Mouse (Mus musculus) macrophage (primary cell): ENCODE results near the gene Lcn6. TPM values are rescaled to one million over a fixed set of nuclear protein-coding genes. Genes with fewer than 3 reads are reported as not detected.
A peak's percentile ranks its signal among the peaks of the same experiment; 100 is the strongest.
"Not testable (repeated sequence)": the region's sequence is repeated elsewhere in the genome, so short reads cannot be mapped to it uniquely, and the experiment has no call there.

ENCODE experiments used
- H3K27ac ChIP-seq: fragments of 350-480 bp; formaldehyde crosslinking; 2 replicates; pipeline ENCODE4 v1.9.0; 2021
- H3K36me3 ChIP-seq: fragments of 350-480 bp; formaldehyde crosslinking; 2 replicates; pipeline ENCODE4 v1.9.0; 2021; ENCODE audit errors: inconsistent target
- H3K4me3 ChIP-seq: fragments of 350-480 bp; formaldehyde crosslinking; 2 replicates; pipeline ENCODE4 v1.9.0; 2021; ENCODE audit errors: inconsistent target
- H3K79me2 ChIP-seq: fragments of 350-480 bp; formaldehyde crosslinking; 2 replicates; pipeline ENCODE4 v1.9.0; 2021; ENCODE audit errors: inconsistent target
- WGBS: methylation state at CpG from one replicate; pipeline ENCODE4 v1.1.7; 2026; ENCODE audit warnings: inconsistent platforms; ENCODE audit not compliant: missing documents; 5-methylcytosine and 5-hydroxymethylcytosine counted together
- polyA plus RNA-seq: library from polyadenylated mRNA; stranded (reverse); fragments of 250-400 nt; gene quantifications from 3 replicates; pipeline ENCODE4 v1.2.4, GENCODE M21; 2018; ENCODE audit warnings: inconsistent platforms

Lcn6 gene
- polyA plus RNA-seq, 1 experiment from 2014 or later = not detected

DNA sequence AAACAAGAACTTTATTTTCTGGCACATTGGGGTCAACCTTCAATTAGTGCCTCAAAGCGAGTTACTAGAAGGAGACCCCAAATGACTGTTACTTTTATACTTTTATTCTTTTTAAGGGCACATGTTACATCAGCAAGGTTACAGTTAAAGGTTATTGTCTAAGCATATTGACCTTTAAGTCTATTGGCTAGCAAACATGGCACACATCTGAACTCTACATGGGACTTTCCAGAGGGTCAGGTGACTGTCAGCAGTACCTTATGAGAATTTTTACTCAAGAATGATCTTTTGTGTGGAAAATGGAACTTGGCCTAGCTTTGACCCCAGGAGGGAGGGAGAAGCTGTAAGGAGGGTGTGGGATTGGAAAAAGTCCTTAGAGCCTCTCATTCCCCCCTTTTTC lies 10.1 kb upstream of the Lcn6 start:
- no peak overlapping the region for H3K4me3 ChIP-seq
- 71% methylated on average over 1 of the region's 1 CpGs for WGBS
- H3K36me3 ChIP-seq = no peaks in the 10 kb centered on the region
- no peaks in the 10 kb centered on the region for H3K79me2 ChIP-seq
- no peak overlapping the region for H3K27ac ChIP-seq

GRCm38 (mm10) chr2:25679559-25679958 lies 3.0 kb downstream of the Lcn6 start:
- Histone ChIP-seq H3K4me3 (no peak overlapping the region), H3K36me3 (no peaks in the 10 kb centered on the region), H3K79me2 (no peaks in the 10 kb centered on the region), H3K27ac (no peak overlapping the region)
- 78% methylated on average over 6 of the region's 6 CpGs for WGBS

GRCm38 (mm10) chr2:25682426-25682825 lies 5.8 kb downstream of the Lcn6 start, which contains the start of gene Lcn10:
TSS of gene Lcn10 (plus strand) at chr2:25682726.
- no peak within 1 kb of the TSS for H3K27ac ChIP-seq
- H3K36me3 ChIP-seq = no peaks in the 10 kb centered on the region
- 85% methylated on average over 2 of the region's 2 CpGs for WGBS

GRCm38 (mm10) chr2:25686941-25687340 lies 10.4 kb downstream of the Lcn6 start:
- no peaks in the 10 kb centered on the region for H3K36me3 ChIP-seq
- no peaks in the 10 kb centered on the region for H3K79me2 ChIP-seq
- WGBS = 55% methylated on average over 2 of the region's 4 CpGs
- H3K27ac ChIP-seq = no peak overlapping the region
- H3K4me3 ChIP-seq = no peak overlapping the region

More at GRCm38 (mm10) chr2:25682426-25682825, 5.8 kb downstream of the Lcn6 start, which contains the start of gene Lcn10:
- no peak within 1 kb of the TSS for H3K4me3 ChIP-seq
- no peaks in the 10 kb centered on the region for H3K79me2 ChIP-seq

DNA sequence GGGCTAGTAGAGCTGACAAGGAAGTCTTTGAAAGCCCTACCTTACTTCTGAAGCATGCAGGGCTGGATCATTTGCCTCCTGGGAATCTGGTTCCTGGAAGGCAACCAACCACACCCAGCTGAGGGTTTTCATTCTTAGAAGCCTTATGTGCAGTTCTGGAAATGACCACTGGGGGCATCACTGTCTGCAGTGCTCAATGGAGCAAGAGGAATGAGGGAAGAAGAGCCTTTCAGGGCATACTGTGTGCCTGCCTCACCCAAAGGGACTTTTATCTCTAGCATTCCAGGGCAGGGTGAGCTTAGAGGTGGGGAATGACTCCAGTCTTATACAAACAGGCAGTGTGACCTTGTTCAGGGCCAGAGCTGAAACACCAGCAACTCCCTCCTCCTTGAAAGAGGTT lies 18.0 kb downstream of the Lcn6 start:
- no peak overlapping the region for H3K4me3 ChIP-seq
- no peaks in the 10 kb centered on the region for H3K36me3 ChIP-seq
- H3K27ac ChIP-seq = no peak overlapping the region
- no peaks in the 10 kb centered on the region for H3K79me2 ChIP-seq

GRCm38 (mm10) chr2:25696951-25697350 lies 20.4 kb downstream of the Lcn6 start:
- WGBS = 86% methylated on average over 4 of the region's 4 CpGs
- Histone ChIP-seq H3K27ac (no peak overlapping the region), H3K36me3 (no peaks in the 10 kb centered on the region), H3K79me2 (no peaks in the 10 kb centered on the region), H3K4me3 (no peak overlapping the region)

- Histone ChIP-seq H3K79me2 (no peaks in the 10 kb centered on the region), H3K27ac (no peak overlapping the region), H3K36me3 (no peaks in the 10 kb centered on the region), H3K4me3 (no peak overlapping the region)
- WGBS = 85% methylated on average over 2 of the region's 2 CpGs
These were observed 22.1 kb downstream of the Lcn6 start for GRCm38 (mm10) chr2:25698696-25699095.

- H3K27ac ChIP-seq, H3K36me3 ChIP-seq, H3K79me2 ChIP-seq, H3K4me3 ChIP-seq: not testable (repeated sequence)
- 66% methylated on average over 2 of the region's 3 CpGs for WGBS
These were observed 23.2 kb downstream of the Lcn6 start, which contains the start of gene Obp2a for GRCm38 (mm10) chr2:25699743-25700142. TSS of gene Obp2a (plus strand) at chr2:25700043.

DNA sequence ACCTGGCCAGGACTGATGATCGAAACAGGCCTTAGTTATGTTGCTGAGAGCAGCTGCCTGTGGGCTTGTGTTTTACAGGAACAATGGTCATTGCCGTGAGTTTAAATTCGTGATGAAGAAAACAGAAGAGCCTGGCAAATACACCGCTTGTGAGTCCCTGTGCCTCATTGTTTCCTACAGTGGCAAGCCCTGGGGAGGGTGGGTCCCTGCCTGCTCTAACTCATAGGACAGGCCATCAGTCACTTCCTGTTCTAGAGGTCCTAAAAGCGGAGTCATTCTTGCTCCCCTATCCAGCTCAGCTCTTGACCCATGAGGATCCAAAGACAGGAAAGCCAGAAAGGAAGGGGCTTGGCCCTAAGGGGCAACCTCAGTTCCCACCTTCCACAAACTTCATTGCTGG lies 24.4 kb downstream of the Lcn6 start:
- Histone ChIP-seq H3K79me2 (no peaks in the 10 kb centered on the region), H3K36me3 (no peaks in the 10 kb centered on the region)

GRCm38 (mm10) chr2:25703706-25704105 lies 27.1 kb downstream of the Lcn6 start:
- no peaks in the 10 kb centered on the region for H3K79me2 ChIP-seq
- H3K27ac ChIP-seq = no peak overlapping the region
- no peaks in the 10 kb centered on the region for H3K36me3 ChIP-seq
- H3K4me3 ChIP-seq = no peak overlapping the region
- WGBS = 87% methylated on average over 4 of the region's 4 CpGs

More for the DNA sequence above, 24.4 kb downstream of the Lcn6 start:
- H3K4me3 ChIP-seq = no peak overlapping the region
- no peak overlapping the region for H3K27ac ChIP-seq
- 56% methylated on average over 5 of the region's 5 CpGs for WGBS

DNA sequence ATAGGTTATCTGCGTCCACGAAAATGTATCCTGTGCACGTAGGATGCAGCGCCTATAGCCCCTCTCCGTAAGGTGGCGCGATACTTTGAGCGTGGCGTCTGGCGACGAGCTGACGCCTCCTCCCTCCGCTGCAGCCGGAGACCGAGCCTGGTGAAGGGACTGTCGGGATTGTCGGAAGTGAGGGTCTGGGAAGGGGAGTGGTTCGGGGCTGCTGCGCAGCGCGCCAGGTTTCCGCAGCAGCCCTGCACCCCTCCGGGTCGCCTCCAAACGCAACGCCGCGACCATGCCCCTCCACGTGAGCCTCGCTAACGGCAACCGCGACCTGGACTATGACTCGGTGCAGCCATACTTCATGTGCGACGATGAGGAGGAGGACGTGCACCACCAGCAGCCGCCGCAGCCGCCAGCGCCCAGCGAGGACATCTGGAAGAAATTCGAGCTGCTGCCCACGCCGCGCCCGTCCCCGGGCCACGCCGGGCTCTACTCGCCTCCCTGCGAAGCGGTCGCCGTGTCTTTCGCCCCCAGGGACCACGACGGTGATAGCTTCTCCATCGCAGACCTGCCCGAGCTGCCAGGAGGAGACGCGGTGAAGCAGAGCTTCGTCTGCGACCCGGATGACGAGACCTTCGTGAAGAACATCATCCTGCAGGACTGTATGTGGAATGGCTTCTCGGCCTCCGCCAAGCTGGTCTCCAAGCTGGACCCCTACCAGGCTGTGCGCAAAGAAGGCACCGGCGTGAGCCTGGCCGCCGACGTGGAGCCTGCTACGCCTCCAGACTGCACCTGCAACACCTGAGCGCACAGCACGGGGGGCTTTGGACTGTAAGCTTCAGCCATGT lies 30.3 kb downstream of the Lcn6 start, which contains the start of gene Bmyc:
Gene Bmyc (plus strand): TSS at position 97 of the 839 bp plus-strand sequence.
- H3K27ac ChIP-seq = no peak within 1 kb of the TSS
- under 1% methylated on average over 72 of the region's 78 CpGs for WGBS
- H3K4me3 ChIP-seq = peak within 1 kb of the TSS; percentile 46
- no peaks in the 10 kb centered on the region for H3K79me2 ChIP-seq
- H3K36me3 ChIP-seq = no peaks in the 10 kb centered on the region

DNA sequence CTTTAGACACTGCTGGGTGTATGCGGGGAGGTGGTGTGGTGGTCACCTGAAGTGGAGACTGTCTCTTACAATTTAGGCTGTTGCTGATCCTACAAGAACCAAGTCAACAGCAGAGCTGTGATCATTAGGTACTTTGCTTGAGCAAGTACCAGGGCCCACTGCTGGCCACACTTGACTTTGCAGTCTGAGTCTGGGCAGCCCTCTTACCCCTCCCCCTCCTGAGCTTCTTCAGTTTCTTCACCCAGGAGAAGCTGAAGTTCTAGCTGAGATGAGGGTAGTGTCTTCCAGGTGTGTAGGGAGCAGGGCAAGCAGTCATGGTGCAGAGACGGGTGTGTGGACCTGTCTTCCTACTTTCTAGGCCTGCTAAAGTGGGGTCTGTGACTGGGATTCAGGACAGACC lies 31.5 kb downstream of the Lcn6 start:
- 64% methylated on average over 2 of the region's 2 CpGs for WGBS
- H3K4me3 ChIP-seq = no peak overlapping the region; the same call in 1 of the 2 replicates
- no peaks in the 10 kb centered on the region for H3K36me3 ChIP-seq
- H3K79me2 ChIP-seq = no peaks in the 10 kb centered on the region
- no peak overlapping the region for H3K27ac ChIP-seq

DNA sequence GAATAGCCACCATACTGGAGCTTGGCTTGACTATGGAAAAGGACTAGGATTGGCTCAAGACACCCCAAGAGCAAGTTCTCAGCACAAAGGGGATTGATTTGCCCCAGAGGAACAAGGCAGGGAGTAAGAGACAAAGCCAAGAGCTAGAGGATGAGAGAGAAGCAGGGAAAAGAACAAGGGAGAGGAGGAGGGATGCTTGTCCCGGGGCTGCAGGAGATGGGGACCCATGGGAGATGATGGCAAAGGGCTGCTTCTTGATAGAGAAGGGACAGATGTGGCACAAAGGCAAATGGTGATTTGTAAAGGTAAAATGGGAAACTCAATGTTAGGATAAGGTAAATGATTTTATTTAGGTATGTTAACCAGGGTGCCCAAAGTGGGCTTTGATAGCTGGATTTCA lies 32.5 kb downstream of the Lcn6 start:
- H3K4me3 ChIP-seq, H3K36me3 ChIP-seq, H3K79me2 ChIP-seq, H3K27ac ChIP-seq: not testable (repeated sequence)
- WGBS = 82% methylated on average over 1 of the region's 1 CpGs

DNA sequence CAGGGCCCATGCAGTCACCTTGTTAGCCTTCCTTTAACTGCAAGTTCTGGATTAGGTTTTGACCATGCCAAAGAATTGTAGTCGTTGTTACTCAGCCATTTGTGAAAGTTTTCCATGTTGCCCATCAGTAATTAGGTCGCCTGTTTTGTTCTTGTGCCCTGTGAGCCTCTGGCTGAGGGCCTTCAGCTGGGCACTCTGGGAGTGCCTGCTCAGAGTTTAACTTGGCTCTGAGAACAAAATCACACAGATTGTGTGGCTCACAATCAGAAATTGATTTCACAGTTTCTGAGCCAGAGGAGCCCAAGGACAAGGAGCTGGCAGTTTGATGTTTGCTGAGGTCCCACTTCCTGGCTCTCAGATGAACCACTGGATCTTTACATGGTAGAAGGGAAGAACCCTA lies 33.2 kb downstream of the Lcn6 start:
- WGBS = 88% methylated on average over 2 of the region's 2 CpGs
- not testable (repeated sequence) for H3K79me2 ChIP-seq

GRCm38 (mm10) chr2:25711641-25712040 lies 35.1 kb downstream of the Lcn6 start:
- H3K27ac ChIP-seq, H3K4me3 ChIP-seq, H3K79me2 ChIP-seq, H3K36me3 ChIP-seq: not testable (repeated sequence)
- 62% methylated on average over 2 of the region's 3 CpGs for WGBS

More for the DNA sequence above, 33.2 kb downstream of the Lcn6 start:
- not testable (repeated sequence) for H3K27ac ChIP-seq, H3K4me3 ChIP-seq, H3K36me3 ChIP-seq
